Mouse (Mus musculus) cerebellum, adult 18-20 months (tissue): ENCODE results near the gene Lrrc42.

Experiments used
- DNase-seq, 2 experiments: peaks; one replicate each; pipeline ENCODE4 v3.0.0; 2021

Lrrc42 gene

DNA sequence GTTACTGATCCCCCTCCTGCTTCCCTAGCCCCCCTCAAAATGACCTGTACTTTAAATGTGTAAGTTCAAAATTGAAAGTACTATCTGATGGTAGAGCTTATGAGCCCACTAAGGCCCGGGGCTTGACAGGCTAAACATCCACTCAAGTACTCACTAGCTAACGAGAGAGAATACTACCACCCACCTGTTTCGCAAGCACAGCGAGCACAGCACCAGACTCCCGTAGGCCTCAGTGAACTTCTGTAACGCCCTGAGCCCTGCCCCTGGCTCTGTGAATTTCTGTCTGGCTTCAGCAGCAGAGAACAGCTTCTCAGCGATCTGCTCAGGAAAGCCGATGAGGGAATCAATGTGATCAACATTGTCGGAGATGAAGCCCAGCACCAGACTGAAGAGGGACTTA is 6.2 kb downstream of the Lrrc42 start:
- DNase-seq: no peak

DNA sequence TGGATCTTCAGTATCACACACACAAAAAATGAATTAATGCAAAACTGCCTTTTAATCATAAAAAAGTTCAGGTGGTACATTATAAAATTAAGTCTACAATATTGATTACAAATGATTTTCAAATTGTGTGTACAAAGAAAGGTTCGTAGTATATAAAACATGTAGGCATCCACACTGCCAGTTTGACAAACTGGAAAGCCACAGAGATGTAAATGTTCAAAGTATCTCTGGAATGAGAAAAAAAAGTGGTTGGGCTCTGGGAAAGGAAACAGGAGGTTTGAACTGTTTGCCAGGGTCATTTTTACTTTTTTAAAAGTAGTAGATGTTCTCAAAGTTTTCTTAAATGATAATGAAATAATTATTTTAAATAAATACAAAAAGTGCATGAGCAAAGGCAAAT is 7.3 kb downstream of the Lrrc42 start:
- no peak for DNase-seq

DNA sequence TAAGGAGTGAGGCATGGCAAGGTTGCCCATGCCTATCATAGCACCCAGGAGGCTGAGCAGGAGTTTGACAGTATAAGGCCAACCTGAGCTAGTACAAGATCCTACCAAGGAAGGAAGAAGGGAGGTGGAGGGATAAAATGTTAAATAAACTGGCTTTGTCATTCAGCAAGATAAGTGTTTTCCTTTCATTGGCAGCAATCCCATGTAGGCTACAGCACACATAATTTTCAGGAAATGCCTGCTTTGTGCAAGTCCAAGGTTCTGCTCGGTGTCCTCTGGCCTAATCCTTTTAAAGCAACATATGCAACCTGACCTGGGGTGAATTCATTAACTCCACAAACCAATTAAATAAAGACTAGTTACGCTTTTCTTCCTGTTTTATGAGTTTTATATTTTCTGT is 8.0 kb downstream of the Lrrc42 start:
- DNase-seq: no peak

DNA sequence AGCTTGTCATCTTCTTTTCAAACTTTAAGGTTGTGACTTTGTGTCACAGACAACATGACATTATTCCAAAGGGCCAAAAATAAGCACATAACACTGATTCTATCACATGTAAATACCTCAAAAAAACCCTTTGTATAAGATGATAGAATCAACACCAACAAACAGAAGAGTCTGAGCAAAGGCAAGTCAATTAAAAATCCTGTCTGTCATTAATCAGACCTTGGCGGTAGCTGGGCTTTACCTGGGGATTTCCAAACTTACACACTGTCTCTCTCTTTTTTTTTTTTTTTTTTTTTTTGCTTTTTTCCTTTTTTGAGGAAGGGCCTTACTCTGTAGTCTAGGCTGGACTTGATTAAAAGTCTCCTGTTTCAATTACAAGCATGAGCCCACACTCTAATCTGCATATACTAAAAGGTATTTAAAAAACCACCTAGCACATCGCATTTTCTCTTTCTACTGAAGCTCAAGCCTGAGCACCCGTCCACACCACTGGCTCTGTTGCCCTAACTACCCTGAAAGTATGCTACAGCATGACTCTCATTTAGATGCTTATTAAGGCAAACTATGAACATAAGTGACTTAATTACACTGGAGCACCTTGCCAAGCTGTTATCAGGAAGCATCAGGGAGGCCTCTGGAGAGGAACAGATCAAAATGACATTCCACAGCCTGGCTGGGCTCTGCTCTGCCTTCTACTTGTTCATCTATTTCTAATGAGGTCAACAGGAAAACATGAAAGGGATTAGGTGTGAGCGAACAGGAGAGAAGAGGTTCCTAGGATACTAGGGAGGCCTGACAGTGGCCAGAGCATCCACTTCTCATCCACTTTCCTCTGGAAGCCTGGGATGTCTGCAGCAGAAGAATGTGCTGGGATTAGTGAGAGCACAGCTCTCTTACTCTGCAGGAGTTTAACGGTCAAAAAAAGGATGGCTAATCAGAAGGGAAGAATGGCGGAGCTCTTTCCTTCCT is 9.7 kb downstream of the Lrrc42 start:
- no peak for DNase-seq

DNA sequence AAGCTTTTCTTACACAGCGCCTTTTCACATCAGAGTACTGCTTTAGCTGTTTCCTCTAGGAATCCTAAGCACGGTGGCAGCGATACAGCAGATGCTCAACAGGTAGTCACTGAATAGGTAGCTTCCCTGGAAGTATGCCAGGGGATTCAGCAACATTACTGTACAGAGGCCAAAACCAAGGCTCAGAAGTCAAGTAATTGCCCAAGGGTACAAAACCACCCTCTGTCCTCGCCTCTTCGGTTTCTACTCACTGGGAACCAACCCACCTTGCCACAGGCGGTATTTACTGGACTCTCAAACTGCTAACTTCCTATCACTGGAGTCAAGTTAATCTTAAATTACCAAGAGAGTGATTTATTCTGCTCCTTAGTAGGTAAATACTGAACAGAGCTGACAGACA is 13.1 kb downstream of the Lrrc42 start:
- DNase-seq: no peak

DNA sequence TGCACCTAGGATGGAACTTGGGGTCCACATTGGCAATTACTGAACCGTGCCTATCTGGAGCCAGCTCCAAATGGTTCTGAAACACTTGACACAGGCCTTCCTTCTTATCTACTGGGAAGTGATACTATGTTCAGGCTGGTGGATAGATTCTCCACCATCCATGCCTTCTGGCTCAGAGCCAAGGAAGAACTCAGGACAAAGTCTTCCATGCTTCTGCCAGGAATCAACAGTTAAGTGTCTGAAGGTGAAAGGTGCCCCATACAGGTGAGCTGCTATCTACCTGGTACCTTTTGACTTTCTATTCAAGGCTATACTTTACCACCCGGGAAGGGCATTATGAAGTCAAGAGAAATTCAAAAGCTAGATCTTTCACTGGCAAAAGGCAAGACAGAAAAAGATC is 15.1 kb downstream of the Lrrc42 start:
- no peak for DNase-seq

DNA sequence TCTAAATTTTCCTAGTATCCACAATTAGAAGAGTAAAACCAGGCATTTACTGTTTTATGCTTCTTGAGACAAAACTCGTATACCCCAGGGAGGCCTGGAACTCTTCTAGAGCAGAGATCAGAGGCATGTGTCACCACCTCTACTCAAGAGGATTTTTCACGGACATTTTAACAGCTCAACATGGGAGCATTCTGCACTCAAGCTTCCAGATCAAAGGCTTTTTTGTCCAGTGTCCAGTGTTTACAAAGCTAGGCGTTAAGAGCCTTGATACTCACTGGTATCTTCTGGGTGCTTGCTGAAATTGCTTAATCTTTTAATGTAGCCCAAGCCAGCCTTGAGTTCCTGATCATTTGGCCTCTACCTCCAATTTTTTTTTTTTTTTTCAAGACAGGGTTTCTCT is 21.1 kb downstream of the Lrrc42 start:
- no peak for DNase-seq

DNA sequence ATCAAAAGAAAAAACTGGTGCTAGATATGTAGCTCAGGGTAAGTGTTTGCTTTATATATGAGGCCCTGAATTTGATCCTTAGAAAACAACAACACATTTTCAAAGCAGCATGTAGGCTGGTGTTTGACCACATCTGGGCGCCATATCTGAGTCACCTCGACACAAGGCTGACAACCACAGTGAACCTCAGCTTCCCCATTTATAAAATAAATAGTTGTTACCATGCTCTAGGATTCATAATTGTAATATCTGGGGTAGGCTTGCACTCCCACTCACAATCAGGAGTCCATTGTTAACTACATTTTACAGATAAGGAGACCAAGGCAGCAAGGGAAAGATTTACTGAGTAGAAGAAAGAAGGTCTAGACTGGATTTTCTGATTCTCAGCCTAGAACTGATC is 27.0 kb downstream of the Lrrc42 start:
- DNase-seq: no peak

DNA sequence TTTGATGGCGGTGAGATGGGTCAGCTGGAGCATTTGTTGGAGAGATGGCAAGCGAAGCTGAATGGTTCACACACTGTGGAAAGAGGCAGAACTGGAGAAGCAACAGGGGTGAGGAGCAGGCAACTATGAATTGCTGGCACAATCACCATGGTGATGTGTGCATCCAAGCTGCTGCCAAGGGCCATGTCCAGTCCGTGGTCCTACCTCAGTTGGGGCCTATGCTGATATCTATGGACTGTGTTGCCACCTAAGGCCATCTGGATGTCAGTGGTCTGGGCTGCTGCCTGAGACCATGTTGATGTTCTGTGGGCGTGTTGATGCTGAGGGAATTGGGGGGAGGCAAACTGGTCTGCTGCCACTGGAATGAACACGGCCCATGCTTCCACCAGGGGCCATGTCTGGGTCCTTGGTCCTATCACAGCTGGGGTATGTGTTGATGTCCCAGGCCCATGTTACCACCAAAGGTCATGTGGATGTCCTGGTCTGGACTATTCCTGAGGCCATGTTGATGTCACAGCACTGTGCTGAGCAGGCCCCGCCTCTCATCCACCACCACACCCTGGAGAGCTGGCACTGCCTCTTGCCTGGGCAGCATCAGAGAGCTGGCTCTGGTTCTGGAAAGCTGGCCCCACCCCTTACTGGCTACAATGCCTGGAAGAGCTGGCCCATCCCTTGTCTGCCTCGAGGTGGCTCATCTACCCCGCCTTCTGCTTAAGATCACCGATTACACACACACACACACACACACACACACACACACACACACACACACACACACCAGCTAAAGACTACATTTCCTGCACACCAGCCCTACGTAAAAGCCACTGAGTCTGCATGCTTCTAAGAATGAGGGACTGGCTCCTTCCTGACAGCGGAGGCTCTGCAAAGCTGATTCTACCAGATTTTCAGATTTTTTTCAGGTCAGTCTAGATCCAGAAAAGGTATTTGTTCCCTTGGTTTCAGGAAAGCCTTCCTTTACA is 29.8 kb downstream of the Lrrc42 start:
- peak in 1 of 2 experiments; percentile 25 for DNase-seq

DNA sequence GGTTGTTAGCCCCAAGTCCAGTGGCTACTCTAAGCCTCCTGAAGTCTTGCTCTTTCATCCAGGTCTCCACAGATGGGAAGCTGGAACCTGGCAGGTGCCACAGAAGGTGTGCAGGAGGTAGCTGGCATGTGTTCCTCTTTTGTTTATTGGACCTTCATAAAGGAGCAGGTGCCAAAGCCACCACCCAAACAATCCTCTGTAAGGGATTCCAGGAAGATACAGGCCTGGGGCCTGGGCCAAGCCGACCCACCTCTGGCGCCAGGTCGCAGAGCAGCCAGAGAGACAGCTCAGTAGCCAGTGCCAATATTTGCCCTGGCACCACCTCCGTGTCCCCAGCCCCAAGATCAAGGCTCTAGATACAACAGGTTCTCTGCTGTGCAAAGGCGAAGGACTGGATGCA is 31.8 kb downstream of the Lrrc42 start:
- peak; percentile 13 to 17 for DNase-seq

DNA sequence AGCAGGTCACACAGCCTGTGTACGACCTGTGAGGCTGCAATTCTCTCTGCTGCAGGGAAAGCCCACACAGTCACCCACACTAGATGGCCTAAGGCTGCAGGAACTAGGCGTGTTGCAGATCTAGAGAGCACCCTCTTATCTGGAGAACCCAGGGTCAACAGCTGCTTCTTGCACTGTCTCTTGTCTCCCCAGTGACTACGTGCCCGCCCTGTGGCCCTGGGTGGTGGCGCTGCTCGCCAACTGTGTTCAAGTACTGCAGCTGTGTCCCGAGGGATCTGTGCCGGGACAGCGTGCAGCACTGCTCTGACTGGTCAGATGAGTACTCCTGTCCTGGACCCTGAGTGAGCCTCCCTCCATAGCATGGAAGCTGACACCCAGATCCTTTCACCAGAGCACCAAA is 35.8 kb downstream of the Lrrc42 start:
- DNase-seq: no peak

DNA sequence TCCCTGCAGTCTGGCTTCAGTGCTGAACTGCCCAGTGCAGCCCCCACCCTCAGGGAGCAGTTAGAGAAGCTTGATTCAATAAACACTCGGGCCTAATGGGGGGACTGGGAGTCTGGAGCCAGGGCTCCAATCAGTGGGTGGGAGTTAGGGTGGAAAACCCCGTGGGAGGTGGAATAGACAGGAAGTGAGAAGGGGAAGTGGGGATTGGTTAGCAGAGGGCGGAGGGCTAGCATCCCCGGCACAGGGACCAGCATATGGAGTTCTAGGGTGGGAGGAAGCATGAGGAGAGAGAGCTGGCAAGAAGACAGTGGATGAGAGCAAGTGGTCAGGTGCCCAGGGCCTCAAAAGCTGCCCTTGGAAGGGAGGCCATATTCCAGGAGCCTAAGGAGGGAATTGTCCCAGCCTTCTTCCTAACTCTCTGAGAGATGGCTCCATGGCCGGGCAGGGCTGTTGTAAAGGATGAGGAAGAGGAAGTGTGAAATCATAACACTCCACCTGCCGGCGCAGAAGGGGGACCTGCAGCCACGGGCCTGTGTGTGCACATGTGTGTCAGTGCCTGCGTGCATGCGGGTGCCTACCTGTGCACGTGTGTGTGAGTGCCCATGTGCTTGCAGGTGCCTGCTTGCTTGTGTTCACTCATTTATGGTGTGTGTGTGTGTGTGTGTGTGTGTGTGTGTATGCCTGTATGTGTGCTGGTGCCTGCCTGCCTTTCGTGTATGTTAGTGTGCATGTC is 39.9 kb downstream of the Lrrc42 start:
- no peak for DNase-seq

DNA sequence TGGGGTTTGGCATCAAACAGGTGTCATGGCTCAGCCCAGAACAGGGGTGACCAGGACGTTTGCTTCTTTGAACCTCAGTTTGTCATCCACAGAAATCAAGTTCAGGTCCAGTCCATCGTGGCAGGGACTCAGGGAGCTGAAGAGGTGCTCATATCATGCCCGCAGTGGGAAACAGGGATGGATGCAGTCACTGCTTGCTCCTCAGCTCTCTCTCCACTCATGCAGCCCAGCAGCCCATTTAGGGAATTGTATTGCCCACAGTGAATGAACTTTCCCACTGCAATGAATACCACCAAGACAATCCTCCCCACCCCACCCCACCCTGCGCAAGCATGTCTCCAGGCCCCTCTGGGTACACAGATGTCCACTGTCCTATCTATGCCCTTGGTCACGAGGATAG is 41.4 kb downstream of the Lrrc42 start:
- DNase-seq: no peak

DNA sequence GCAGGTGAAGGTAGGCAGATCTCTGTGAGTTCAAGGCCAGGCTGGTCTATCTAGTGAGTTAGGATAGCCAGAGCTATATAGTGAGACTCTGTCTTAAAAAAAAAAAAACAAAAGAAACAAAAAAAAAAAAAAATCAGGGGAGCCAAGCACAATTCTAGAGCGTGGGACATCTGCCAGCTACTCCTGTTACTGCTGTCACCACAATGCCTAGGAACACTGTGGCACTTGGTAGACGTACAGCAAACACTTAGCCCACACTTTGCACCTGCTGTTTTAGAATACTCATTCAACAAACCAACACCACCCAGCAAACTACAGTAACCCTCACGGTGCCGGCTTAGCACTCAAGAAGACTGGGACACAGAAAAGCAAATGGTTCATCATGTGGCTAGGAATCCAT is 41.9 kb downstream of the Lrrc42 start:
- DNase-seq: no peak

DNA sequence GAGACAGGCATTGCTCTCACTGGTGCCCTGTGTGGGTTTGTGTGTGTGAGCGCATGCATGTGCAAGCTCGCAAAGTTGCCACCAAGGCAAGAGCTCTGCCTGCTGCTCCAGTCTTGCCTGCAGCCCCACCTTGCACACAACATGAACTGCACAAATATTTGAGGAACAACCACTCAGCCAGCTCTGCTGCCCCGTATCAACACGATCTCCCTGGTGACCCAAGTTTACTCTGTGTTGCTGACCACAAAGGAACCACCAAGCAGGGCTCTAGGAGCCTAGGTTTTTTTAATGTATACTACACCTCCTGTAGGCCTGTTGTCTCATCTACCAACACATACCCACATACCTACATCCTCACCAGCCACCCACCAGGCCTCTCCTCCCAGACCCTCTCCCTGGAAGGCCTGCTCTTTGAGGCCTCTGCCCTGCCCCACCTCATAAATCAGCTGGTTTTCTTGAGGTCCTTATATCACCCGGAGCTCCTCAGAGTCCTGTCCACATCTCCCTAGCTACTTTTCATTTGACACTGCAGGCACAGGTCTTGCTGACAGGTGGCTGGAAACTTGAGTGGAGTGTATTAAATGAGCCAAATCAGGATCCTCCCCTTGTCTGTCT is 42.7 kb downstream of the Lrrc42 start:
- no peak for DNase-seq

DNA sequence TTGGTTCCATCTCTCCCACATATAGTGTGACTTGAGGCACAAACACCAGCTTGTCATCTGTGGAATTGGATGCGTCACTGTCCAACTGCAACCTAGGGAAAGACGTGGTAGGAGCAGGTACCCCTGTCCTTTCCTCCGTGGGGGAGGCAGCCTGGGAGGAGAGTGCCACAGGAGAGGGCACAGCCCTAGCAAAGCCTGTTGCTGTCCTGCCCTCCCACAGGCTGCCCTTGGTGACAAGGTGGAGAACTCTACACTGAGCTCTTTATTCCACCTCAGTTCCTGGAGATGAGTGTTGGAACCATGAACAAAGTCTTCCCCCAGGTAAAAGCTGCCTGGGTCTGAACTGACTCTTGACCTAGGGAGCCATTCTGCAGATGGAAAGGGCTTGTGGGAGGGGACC is 44.5 kb downstream of the Lrrc42 start, which contains the start of gene Ldlrad1:
TSS of gene Ldlrad1 (plus strand) at position 301 of the 400 bp plus-strand sequence.
- DNase-seq: no peak

DNA sequence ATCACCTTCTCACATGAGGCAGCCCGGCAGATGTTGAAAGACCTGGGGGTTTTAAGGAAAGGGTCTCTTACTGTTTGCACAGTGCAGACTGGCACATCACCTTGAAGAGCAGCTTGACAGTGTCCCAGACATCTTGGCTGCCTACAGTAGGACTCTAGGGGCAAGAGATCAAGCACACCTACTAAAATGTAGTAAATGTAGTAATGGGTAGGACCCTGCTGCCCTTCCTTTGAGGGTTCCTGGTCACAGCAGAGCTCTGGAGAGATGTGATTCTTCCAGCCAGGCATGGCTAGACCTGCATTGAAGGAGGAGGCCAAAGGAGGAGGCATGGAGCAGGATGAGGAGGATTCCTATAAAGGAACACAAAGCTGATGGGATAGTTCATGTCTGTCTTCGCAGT is 46.3 kb downstream of the Lrrc42 start:
- DNase-seq: no peak

DNA sequence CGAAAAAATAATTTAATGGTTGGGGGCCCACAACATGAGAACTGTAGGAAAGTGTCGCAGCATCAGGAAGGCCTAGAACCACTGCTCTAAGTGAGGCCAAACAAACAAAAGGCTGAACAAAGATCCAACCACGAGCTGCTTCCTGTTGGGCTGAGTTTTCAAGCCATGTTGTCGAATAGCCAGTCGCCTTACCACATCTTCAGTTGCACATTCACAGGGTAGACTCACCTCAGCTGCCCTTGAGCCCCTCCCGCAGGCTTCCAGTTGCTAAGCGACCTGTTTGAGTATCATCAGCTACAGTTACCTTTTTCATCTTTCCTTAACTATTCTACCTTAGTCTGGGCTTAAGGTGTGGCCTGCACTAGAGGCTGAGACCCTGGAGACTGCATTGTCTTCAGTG is 50.3 kb downstream of the Lrrc42 start:
- DNase-seq: no peak

DNA sequence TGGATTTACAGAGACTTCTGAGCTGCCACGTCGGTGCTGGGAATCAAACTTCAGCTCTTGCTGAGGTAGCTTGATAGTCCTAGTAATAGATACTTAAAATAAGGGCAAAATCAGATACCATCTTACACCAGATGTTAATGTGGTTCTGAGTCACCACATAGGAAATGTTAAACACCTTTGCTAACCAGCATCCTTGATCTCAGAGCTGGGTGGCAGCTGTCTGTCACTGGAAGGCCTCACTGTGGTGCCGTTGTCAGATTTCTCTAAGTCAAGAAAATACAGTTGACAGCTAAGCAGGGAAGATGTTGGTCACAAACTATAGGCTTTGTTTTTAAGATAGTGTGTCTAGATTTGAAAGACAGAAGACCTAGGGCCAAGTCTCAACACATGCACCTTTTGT is 51.6 kb downstream of the Lrrc42 start:
- no peak for DNase-seq

DNA sequence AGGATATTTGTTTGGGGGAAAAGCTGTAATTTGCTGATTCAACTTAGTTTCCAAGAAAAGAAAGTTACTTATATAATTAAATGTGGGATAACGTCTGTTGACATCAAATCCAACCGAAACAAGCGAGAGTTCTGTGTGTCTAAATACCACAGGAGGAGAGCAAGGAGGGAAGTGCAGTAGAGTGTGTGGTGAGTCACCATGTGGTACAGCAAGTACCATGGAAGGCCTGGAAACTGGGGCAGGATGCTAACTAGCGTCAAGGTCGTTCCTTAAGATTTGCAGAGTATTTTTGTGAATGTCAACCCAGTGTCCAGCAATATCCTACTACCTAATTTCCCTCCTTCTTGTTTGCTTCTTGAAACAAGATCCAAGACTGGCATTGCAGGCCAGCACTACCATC is 55.3 kb downstream of the Lrrc42 start:
- DNase-seq: no peak

DNA sequence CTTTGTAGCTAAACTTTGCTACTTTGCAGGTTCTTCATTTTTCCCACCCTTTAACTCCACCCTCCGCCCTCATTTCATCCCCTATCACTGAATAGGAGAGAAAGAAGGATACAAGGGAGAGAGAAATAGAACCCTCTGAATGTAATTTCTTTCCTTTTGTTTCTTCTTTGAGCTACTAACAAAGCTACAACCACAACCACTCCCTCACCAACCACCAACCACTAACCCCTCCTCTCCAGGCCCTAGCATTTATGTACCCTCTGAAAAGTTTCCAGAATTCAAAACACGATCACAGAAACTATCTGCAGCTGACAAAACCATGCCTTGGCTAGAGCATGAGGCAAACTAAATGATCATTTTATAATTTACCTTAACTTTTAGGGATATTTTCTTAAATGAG is 56.9 kb downstream of the Lrrc42 start:
- no peak for DNase-seq

DNA sequence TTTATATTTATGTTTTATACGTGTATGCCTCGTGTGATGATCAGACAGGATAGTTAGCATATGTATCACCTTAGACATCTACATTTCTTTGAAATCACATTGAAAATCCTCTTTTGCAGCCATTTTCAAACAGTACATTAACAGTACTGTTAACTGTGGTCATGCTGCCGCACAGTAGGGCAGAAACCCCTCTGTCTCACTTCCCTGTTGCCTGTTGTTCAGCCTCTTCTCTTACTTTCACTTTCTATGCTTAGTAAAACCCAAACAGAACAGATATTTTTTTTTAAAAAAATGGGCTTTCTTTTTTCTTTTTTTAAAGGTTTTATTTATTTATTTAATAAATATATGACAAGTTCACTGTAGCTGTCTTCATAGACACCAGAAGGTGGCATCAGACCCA is 59.5 kb downstream of the Lrrc42 start:
- DNase-seq: no peak

DNA sequence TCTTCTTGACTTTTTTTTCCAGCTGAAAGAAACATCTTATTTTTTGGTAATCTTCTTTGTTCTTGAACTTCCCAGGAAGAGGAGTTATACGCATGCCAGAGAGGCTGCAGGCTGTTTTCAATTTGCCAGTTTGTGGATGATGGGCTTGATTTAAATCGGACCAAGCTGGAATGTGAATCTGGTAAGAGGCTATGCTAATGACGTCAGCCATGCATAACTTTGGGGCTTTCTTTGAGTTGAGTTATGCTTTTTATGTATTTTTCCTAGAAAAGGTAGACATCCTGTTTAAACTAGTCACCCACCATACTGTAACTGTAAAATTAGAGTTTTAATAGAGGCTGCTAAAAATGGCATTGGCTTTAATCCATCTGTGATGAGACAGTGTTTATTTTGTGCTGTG is 67.6 kb downstream of the Lrrc42 start:
- no peak for DNase-seq
